Mouse (Mus musculus) liver, embryonic 16.5 days (tissue): ENCODE results near the gene Rxra. TPM values are rescaled to one million over a fixed set of nuclear protein-coding genes. Genes with fewer than 3 reads are reported as not detected.

ENCODE experiments used
- ATAC-seq: fragments of 200-750 bp; cut with Nextera tagmentation; 2 replicates; pipeline ENCODE4 v1.8.0; 2017; ENCODE audit warnings: low read depth, mild to moderate bottlenecking, moderate number of reproducible peaks, moderate library complexity
- H3K27ac ChIP-seq: fragments of 300-500 bp; sonication (generic); 2 replicates; pipeline ENCODE4 v1.5.1; 2014; ENCODE audit warnings: mild to moderate bottlenecking, low read length
- H3K27me3 ChIP-seq: fragments of 300-500 bp; sonication (generic); 2 replicates; pipeline ENCODE4 v1.6.1; 2014; ENCODE audit warnings: low read depth, low read length, mixed read lengths; ENCODE audit not compliant: control insufficient read depth, insufficient read depth
- H3K36me3 ChIP-seq: fragments of 300-500 bp; sonication (generic); 2 replicates; pipeline ENCODE4 v1.6.1; 2014; ENCODE audit warnings: mild to moderate bottlenecking; ENCODE audit not compliant: control insufficient read depth, insufficient read depth
- H3K4me1 ChIP-seq: fragments of 300-500 bp; sonication (generic); 2 replicates; pipeline ENCODE4 v1.6.1; 2014; ENCODE audit warnings: low read depth, low read length, mixed read lengths; ENCODE audit not compliant: control insufficient read depth
- H3K4me2 ChIP-seq: fragments of 300-500 bp; sonication (generic); 2 replicates; pipeline ENCODE4 v1.6.1; 2014; ENCODE audit warnings: low read depth, low read length, mixed read lengths
- H3K4me3 ChIP-seq: fragments of 300-500 bp; sonication (generic); 2 replicates; pipeline ENCODE4 v1.5.1; 2014; ENCODE audit warnings: low read depth, mild to moderate bottlenecking, low read length
- H3K9ac ChIP-seq: fragments of 300-500 bp; sonication (generic); 2 replicates; pipeline ENCODE4 v1.6.1; 2014; ENCODE audit warnings: low read depth, low read length
- H3K9me3 ChIP-seq: fragments of 300-500 bp; sonication (generic); replicated peaks from 2 replicates; pipeline ENCODE4 v1.6.1; 2016; ENCODE audit warnings: low read length; ENCODE audit not compliant: control insufficient read depth
- WGBS: fragments of 180-500 bp; shearing (Covaris S2); extraction: QIAGEN DNeasy Blood & Tissue Kit; methylation state at CpG from one replicate; pipeline ENCODE4 v1.1.7; 2014; ENCODE audit not compliant: insufficient replicate concordance; 5-methylcytosine and 5-hydroxymethylcytosine counted together
- polyA plus RNA-seq: library from polyadenylated mRNA; unstranded; fragments of >200 nt; fragmentation: Nextera tagmentation; extraction: Ambion mirVana; gene quantifications from 2 replicates; pipeline ENCODE4 v1.2.1, GENCODE M21; 2015

Rxra gene
- polyA plus RNA-seq, 1 experiment from 2014 or later = 5.5 TPM

DNA sequence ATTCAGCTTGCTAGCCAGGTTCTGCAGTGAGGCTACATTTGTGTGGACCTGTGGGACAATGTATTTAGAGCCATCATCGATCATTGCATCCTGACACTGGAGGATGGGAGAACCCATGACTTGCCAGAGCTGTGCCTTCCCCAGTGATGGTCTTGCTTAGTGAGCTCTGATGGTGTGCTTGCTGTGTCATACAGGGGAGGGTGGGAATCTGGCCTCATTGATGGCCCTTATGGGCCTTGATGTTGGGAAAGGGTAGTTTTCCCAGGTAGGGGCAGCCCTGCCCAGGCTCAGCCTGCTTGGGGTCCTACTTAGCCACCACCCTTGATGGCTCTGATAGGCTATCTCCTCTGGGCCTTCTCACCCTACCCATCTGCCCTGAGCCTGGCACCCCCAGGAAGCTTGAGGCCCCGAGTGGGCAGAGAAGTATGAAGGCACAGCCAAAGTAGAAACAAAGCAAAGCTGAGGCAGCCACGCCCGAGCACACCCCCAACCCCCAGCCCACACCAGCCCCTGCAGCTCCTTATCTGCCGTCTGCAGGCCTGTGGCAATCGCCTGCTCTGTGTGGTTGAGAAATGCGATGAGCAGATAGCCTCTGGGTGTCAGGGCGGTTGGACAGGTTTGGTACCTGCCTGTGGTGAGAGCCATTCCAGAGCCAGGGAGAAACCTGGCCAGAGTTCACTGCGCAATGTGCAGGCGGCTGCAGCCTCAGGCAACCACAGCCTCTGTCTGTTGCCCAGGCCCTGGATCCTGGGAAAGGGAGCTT lies 26.8 kb downstream of the Rxra start:
- H3K9ac ChIP-seq = no peak overlapping the region
- 14% methylated on average over 10 of the region's 10 CpGs for WGBS
- peak; percentile 91 for ATAC-seq

DNA sequence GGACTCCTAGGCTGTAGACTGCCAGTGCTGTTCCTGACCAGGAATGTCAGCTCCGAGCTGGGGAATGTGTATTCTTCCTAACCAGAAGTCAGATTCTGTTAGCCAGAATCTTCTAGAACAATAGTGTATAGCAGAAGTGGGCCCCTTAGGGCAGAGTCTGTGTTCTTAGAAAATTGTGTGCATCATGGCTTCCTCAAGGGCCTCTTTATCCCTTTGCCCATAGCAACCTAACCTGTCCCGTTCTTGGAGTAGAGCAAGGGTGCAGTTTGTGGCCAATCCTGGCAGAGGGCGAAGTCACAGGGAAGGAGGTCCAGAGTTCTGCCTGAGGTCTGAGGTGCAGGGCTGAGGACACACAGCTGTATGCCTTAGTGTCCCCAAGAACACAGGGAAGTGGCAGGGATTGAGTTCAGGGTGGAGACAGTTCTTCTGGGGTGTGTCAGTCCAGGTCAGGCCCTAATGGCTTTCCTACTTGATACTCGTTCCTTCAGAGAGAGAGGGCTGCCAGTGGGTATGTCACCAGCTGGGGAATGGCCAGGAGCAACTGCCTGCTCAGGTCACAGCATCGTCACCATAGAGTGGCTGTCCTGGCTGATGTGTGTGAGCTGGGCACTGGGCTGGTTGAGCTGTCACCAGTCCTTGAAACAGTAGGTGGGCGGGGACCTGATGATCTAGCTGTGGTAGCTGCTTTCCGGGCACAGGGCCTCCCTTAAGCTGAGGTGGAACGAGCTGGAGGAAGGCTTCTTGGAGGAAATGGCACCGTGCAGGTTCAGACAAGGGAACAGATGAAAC lies 27.8 kb downstream of the Rxra start:
- no peaks in the 10 kb centered on the region for H3K9me3 ChIP-seq

More for the DNA sequence above, 26.8 kb downstream of the Rxra start:
- Histone ChIP-seq H3K4me1 (peaks cover 68% of the 10 kb centered on the region), H3K27ac (peak overlapping the region; percentile 42), H3K36me3 (no peaks in the 10 kb centered on the region), H3K4me3 (0 out of 2 replicates have a peak overlapping the region, but pooled peaks have one; percentile 7), H3K9me3 (no peaks in the 10 kb centered on the region), H3K4me2 (peak overlapping the region; percentile 47), H3K27me3 (no peaks in the 10 kb centered on the region)

DNA sequence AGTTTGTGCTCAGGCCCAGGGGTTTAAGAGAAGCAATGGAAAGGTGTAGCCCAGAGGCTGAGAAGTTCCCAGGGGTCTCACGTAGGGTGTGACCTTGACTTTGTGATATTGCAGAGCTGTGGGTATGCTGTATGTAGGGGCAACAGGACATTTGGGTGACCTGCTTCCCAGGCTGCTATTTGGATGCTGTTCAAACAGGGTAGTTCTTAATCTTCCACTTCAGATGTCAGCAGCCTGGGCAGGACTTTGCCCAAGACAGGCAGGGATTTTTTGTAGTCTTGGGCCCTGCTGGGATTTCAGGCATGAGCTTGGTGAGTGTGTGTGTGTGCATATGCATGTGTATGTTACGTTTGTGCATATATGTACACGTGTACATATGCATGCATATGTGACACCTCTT lies 28.4 kb downstream of the Rxra start:
- Histone ChIP-seq H3K27me3 (no peaks in the 10 kb centered on the region), H3K9ac (no peak overlapping the region), H3K36me3 (no peaks in the 10 kb centered on the region), H3K9me3 (no peaks in the 10 kb centered on the region), H3K27ac (peak overlapping the region; percentile 42; the same call in 1 of the 2 replicates), H3K4me3 (no peak overlapping the region), H3K4me2 (no peak overlapping the region), H3K4me1 (peaks cover 54% of the 10 kb centered on the region)
- ATAC-seq = no peak
- 67% methylated on average over 3 of the region's 3 CpGs for WGBS

More for the DNA sequence above, 27.8 kb downstream of the Rxra start:
- Histone ChIP-seq H3K27ac (peak overlapping the region; percentile 42), H3K27me3 (no peaks in the 10 kb centered on the region), H3K4me1 (peaks cover 59% of the 10 kb centered on the region), H3K36me3 (no peaks in the 10 kb centered on the region), H3K4me3 (no peak overlapping the region), H3K4me2 (peak overlapping the region; percentile 47), H3K9ac (no peak overlapping the region)
- no peak for ATAC-seq
- 29% methylated on average over 9 of the region's 9 CpGs for WGBS

DNA sequence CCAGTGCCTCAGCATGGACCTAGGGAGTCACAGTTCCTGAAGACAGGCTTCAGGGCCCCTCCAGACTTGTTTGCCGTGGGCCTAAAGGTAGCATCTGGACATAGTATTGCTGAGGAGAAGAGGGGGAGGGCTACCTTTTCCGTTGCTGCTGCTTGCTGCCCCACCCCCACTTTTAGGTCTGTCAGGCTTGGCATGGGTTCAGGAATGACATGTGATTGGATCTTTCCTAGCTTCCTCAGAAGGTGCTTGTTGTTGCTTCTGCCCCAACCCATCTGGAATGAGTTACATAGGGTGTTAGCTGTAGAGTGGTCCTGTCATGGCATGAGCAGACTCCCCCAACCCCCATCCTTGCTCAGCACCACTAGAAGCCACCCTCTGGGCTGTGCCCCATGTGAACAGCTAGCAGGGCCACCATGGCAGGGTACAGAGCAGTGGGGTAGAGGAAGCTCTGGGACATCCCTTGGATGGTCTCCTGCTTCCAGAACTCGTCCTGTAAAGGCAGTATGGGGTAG lies 34.7 kb downstream of the Rxra start:
- no peak for ATAC-seq
- no peaks in the 10 kb centered on the region for H3K27me3 ChIP-seq
- H3K4me3 ChIP-seq = no peak overlapping the region
- no peak overlapping the region for H3K4me2 ChIP-seq
- no peak overlapping the region for H3K27ac ChIP-seq
- H3K9me3 ChIP-seq = no peaks in the 10 kb centered on the region
- 45% methylated on average over 3 of the region's 3 CpGs for WGBS
- no peaks in the 10 kb centered on the region for H3K36me3 ChIP-seq
- H3K4me1 ChIP-seq = peaks cover 54% of the 10 kb centered on the region
- no peak overlapping the region for H3K9ac ChIP-seq

DNA sequence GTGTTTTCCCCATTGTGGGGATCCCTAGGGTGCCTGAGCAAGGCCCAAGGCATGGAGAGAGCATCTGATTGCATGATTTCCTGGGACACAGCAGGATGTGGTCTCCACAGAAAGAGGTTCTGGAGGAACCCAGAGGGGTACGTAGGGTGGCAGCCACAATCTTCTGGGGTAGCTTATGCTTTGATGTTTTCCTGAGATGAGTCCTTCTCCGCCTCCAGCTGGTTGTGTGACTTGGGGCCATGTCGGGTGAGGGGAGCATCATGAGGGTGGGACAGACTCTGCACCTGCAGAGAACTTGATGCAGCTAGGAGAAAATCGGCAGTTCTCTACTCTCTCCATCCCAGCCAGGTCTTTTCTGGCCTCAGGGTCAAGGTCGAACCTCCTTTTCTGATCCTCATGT lies 36.4 kb downstream of the Rxra start:
- H3K4me3 ChIP-seq = no peak overlapping the region
- H3K36me3 ChIP-seq = no peaks in the 10 kb centered on the region
- no peak overlapping the region for H3K4me2 ChIP-seq
- no peaks in the 10 kb centered on the region for H3K9me3 ChIP-seq
- H3K4me1 ChIP-seq = peaks cover 55% of the 10 kb centered on the region
- H3K27ac ChIP-seq = no peak overlapping the region
- no peak overlapping the region for H3K9ac ChIP-seq
- 64% methylated on average over 5 of the region's 5 CpGs for WGBS
- no peaks in the 10 kb centered on the region for H3K27me3 ChIP-seq
- no peak for ATAC-seq

DNA sequence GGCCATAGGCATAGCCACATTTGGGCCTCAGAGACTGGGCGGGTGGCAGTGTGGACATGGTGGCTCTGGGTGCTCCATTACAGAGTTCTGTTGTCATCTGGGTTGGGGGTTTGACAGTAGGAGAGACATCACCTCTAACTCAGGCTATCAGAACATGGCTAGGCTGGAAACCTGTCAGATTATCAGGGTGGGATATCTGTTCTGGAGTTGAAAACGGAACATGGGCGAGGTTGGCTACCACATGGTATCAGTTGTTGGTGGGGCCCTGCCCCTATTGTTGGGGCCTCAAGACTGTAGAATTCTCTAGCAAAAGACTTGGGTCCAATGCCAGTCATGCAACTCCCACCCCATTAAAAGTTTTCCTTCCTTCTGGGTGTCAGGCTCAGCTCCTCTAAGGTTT lies 37.1 kb downstream of the Rxra start:
- Histone ChIP-seq H3K4me3 (no peak overlapping the region), H3K4me2 (peak overlapping the region; percentile 31), H3K9ac (no peak overlapping the region), H3K9me3 (no peaks in the 10 kb centered on the region), H3K4me1 (peaks cover 63% of the 10 kb centered on the region), H3K36me3 (no peaks in the 10 kb centered on the region), H3K27ac (no peak overlapping the region; the same call in 1 of the 2 replicates), H3K27me3 (no peaks in the 10 kb centered on the region)
- peak; percentile 37; the same call in 1 of the 2 replicates for ATAC-seq
- 39% methylated on average over 3 of the region's 3 CpGs for WGBS

DNA sequence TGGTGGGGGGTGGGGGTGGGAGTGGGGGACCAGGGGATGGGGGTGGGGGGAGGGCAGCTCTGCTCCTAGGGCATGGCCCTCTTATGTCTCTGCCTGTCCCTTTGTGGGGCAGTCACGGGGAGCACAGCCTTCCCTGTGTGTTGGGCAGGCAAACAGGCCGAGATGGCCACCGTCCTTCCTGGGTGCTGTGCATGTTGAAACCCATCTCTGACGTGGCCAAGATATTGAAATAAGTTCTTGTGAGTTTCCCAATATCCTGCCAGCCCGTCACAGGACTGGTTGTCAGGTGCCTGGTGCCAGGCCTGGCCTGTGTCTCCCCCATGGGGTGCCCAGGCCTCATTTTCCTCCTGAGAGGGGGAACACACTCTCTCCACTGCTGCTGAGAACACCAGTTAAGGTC lies 37.9 kb downstream of the Rxra start:
- no peak overlapping the region for H3K4me2 ChIP-seq
- no peaks in the 10 kb centered on the region for H3K9me3 ChIP-seq
- no peaks in the 10 kb centered on the region for H3K27me3 ChIP-seq
- peaks cover 70% of the 10 kb centered on the region for H3K4me1 ChIP-seq
- no peak for ATAC-seq
- 57% methylated on average over 5 of the region's 5 CpGs for WGBS
- H3K36me3 ChIP-seq = no peaks in the 10 kb centered on the region
- H3K4me3 ChIP-seq = no peak overlapping the region
- H3K27ac ChIP-seq = no peak overlapping the region
- no peak overlapping the region for H3K9ac ChIP-seq

DNA sequence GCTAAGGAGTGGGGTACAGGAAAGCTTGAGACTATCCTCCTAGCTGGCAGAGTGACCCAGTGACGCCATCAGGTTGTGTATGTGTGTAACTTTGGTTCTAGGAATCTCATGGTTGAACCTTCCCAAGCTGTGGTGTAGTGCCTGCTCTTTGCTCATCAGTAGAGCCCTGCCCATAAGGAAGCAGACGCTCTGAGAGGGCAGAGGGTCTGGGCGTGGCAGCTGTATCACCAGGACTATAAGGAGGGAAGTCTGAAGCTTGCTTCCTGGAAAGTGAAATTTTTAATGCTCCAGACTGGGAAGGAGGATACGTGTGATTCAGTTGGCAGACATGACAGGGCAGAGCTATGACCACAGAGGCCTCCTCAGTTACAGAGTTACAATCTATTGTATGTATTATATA lies 39.0 kb downstream of the Rxra start:
- H3K36me3 ChIP-seq = no peaks in the 10 kb centered on the region
- no peak overlapping the region for H3K9ac ChIP-seq
- WGBS = 35% methylated on average over 4 of the region's 4 CpGs
- H3K4me1 ChIP-seq = peaks cover 78% of the 10 kb centered on the region
- H3K27ac ChIP-seq = 0 out of 2 replicates have a peak overlapping the region, but pooled peaks have one; percentile 51
- H3K9me3 ChIP-seq = no peaks in the 10 kb centered on the region
- H3K27me3 ChIP-seq = no peaks in the 10 kb centered on the region
- H3K4me3 ChIP-seq = no peak overlapping the region
- H3K4me2 ChIP-seq = no peak overlapping the region
- no peak for ATAC-seq
